Mouse (Mus musculus): ENCODE results near the gene Fam92a.
"Not testable (repeated sequence)": the region's sequence is repeated elsewhere in the genome, so short reads cannot be mapped to it uniquely, and the experiment has no call there.

The Fam92a gene

GRCm38 (mm10) chr4:12171318-12172091 is at the start of gene Fam92a:
Gene Fam92a, minus strand, starts transcription at chr4:12172015.
- DNase-seq (ENCODE audit: low spot score in 2 of 2), result peak; percentile 55 to 58

- no peak for DNase-seq (ENCODE audit: low spot score in 2 of 2)
Measured at GRCm38 (mm10) chr4:12178992-12179391, 7.2 kb upstream of the Fam92a start.

DNA sequence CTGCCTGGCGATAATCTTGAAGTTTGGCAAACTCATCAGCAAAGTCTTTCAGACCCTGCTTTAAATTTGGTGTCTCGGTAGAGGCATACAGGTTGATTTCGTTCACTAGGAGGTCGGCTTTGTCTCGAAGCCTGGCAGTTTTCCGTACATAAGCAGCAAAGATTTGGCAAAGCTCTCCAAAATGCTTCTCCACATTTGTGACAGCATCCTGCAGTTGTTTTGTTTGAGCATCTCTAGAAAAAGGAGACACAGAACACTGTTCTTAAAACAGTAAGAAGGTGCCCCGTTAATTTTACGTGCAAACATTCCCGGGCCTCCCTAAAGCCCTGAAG is 863 bp downstream of the Fam92a start:
- DNase-seq (ENCODE audit: low spot score in 2 of 2), result no peak

DNA sequence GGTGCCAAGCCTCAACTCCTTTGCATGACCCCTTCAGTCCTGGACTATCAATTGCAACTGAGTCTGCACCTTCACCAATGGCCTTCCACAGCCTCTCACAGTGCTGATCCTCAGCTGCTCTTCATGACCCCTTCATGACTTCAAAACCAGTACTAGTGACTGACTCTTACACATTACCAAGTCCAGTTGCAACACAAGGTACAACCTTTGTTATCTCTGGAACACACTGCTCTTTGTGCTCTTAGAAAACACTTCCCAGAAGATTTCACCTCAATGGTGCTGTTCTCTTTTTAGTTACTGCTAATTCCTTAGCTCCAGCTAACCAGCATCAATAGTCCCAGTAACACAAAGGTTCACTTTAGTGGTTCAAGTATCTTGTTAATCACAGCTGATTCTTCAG is 24.2 kb downstream of the Fam92a start:
- DNase-seq (ENCODE audit: low spot score in 2 of 2), result no peak

DNA sequence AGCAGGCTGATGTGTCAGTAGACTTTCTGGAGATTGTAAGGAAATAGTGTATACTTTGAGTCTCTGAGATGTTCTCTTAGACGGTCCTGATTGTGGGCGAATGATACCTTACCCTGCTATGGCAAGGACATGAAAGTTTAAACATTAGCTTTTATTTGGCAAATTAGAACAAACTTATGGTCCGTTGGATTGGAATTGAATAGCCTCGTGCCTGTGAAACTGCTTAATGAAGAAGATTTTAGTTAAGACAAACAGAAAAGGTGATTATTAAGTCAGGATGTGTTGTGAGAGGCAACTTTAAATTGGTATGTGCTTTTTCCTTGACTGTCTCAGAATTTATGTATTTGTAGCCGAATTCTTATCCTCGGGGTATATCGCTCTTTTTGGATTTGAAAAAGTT is 30.3 kb downstream of the Fam92a start:
- not testable (repeated sequence) for DNase-seq (ENCODE audit: low spot score in 2 of 2)

GRCm38 (mm10) chr4:12140592-12141062 is 31.2 kb downstream of the Fam92a start:
- peak in 1 of 2 experiments; percentile 24 for DNase-seq (ENCODE audit: low spot score in 2 of 2)

DNA sequence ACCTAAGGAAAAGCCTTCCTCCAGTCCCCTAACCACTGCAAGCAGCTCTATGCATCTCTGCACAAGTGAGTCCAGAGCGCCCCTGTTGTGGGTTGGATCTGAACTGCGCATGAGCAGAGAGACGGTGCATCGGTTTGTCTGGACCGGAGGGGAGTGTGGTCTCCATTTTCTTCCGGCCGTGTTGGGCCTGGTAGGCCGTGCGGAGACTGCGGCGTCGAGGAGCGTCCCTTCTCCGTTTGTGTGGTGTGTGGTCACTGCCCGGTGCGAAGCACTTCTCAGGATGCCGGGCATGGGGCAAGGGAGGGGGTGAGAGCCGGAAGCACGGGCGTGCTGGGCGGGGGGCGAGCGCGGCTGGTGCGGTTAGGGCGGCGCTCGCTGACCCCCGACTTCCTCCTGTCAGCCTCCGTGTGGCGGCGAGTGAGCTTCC is 31.7 kb downstream of the Fam92a start, which contains the start of gene Rbm12b1:
TSS of gene Rbm12b1 (plus strand) at position 124 of the 427 bp plus-strand sequence.
- DNase-seq (ENCODE audit: low spot score in 2 of 2), result peak; percentile 63 to 67
